Mouse (Mus musculus) liver, embryonic 16.5 days (tissue): ENCODE data around the gene Nudt4. TPM values are rescaled to one million over a fixed set of nuclear protein-coding genes. Genes with fewer than 3 reads are reported as not detected.

Source experiments
- ATAC-seq: fragments of 200-750 bp; cut with Nextera tagmentation; 2 replicates; pipeline ENCODE4 v1.8.0; 2017; ENCODE audit warnings: low read depth, mild to moderate bottlenecking, moderate number of reproducible peaks, moderate library complexity
- H3K27ac ChIP-seq: fragments of 300-500 bp; sonication (generic); 2 replicates; pipeline ENCODE4 v1.5.1; 2014; ENCODE audit warnings: mild to moderate bottlenecking, low read length
- H3K27me3 ChIP-seq: fragments of 300-500 bp; sonication (generic); 2 replicates; pipeline ENCODE4 v1.6.1; 2014; ENCODE audit warnings: low read depth, low read length, mixed read lengths; ENCODE audit not compliant: control insufficient read depth, insufficient read depth
- H3K36me3 ChIP-seq: fragments of 300-500 bp; sonication (generic); 2 replicates; pipeline ENCODE4 v1.6.1; 2014; ENCODE audit warnings: mild to moderate bottlenecking; ENCODE audit not compliant: control insufficient read depth, insufficient read depth
- H3K4me1 ChIP-seq: fragments of 300-500 bp; sonication (generic); 2 replicates; pipeline ENCODE4 v1.6.1; 2014; ENCODE audit warnings: low read depth, low read length, mixed read lengths; ENCODE audit not compliant: control insufficient read depth
- H3K4me2 ChIP-seq: fragments of 300-500 bp; sonication (generic); 2 replicates; pipeline ENCODE4 v1.6.1; 2014; ENCODE audit warnings: low read depth, low read length, mixed read lengths
- H3K4me3 ChIP-seq: fragments of 300-500 bp; sonication (generic); 2 replicates; pipeline ENCODE4 v1.5.1; 2014; ENCODE audit warnings: low read depth, mild to moderate bottlenecking, low read length
- H3K9ac ChIP-seq: fragments of 300-500 bp; sonication (generic); 2 replicates; pipeline ENCODE4 v1.6.1; 2014; ENCODE audit warnings: low read depth, low read length
- H3K9me3 ChIP-seq: fragments of 300-500 bp; sonication (generic); replicated peaks from 2 replicates; pipeline ENCODE4 v1.6.1; 2016; ENCODE audit warnings: low read length; ENCODE audit not compliant: control insufficient read depth
- WGBS: fragments of 180-500 bp; shearing (Covaris S2); extraction: QIAGEN DNeasy Blood & Tissue Kit; methylation state at CpG from one replicate; pipeline ENCODE4 v1.1.7; 2014; ENCODE audit not compliant: insufficient replicate concordance; 5-methylcytosine and 5-hydroxymethylcytosine counted together
- polyA plus RNA-seq: library from polyadenylated mRNA; unstranded; fragments of >200 nt; fragmentation: Nextera tagmentation; extraction: Ambion mirVana; gene quantifications from 2 replicates; pipeline ENCODE4 v1.2.1, GENCODE M21; 2015

Nudt4 gene
- polyA plus RNA-seq, result 76.2 and 79.2 TPM in 2 replicates

DNA sequence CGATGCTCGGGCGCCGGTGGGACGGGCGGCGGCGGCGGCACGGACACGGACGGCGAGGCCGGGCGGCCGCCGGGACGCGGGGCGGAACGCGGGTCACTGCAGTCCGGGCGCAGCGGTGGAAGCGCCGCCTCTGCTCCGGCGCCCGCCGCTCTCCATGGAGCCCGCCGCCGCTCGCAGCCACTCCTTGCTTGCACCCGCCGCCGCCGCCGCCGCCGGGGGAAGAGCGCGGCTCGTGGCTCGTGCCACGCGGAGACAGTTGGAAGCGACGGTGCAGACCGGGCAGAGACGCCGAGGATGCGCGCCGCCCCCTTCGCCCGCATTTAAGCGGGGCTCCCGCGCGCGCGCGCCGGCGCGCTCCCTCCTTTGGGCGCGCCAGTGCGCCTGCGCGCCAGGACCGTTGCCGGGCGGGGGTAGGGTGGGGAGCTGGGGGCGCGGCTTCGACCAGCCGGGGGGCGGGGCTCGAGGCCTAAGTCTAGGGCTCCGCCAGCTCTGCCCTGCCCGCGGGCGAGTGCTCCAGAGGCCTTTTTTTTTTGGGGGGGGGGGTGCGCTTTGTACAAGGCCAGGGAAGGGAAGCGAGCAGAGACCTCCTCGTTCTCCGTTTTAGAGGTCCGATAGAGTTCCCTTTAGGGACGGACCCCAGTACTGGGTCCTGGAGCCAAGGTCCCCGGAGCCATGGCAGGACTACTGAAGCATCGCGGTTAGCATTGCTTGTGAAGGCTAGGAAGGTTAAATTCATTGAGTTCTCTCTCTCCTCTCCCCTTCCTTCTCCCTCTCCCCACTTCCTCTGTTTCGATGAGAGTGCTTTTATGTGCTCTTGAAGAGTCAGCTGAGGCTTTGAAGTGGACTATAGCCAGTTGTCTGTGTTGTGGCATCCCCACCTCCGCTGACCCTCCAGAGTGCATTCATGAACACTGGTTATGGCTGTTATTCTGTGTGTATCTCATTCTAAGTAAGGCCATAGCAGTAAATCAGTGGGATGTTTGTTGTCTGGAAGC, at the start of gene Nudt4:
Gene Nudt4 (minus strand): TSS at position 296 of the 995 bp plus-strand sequence.
- H3K27ac ChIP-seq, result peak within 1 kb of the TSS; percentile 93
- peak within 1 kb of the TSS; percentile 90 for H3K4me3 ChIP-seq
- peak within 1 kb of the TSS; percentile 72 for H3K4me2 ChIP-seq
- WGBS, result 3% methylated on average over 40 of the region's 97 CpGs
- peak; percentile 92 for ATAC-seq
- no peaks in the 10 kb centered on the region for H3K27me3 ChIP-seq
- H3K9ac ChIP-seq, result peak within 1 kb of the TSS; percentile 97
- H3K36me3 ChIP-seq, result peaks cover 7% of the 10 kb centered on the region; the same call in 1 of the 2 replicates
- no peaks in the 10 kb centered on the region for H3K9me3 ChIP-seq
- H3K4me1 ChIP-seq, result peaks cover 56% of the 10 kb centered on the region

DNA sequence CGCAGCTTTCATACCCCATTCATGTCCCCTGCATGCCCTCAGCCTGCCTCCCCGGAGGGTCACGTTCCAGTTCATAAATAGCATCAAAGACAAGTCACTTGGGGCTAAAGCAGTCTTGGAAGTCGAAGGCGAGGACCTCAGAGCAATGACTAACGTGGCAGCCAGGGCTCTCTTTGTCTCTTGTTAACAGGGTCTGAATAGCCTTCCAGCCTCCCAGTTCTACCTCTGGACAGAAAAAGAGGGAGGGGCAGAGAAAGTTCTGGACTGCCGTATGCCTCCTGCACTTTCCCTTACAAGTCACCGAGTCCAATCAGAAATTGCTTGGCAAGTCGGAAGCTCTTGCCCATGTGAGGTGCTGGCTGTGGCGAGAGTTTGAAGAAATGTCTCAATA, 47.4 kb upstream of the Nudt4 start:
- 48% methylated on average over 10 of the region's 10 CpGs for WGBS

GRCm38 (mm10) chr10:95610666-95611330, 46.9 kb upstream of the Nudt4 start:
- H3K4me1 ChIP-seq, result peaks cover 2% of the 10 kb centered on the region; the same call in 1 of the 2 replicates
- no peak for ATAC-seq
- H3K9me3 ChIP-seq, result no peaks in the 10 kb centered on the region
- H3K27me3 ChIP-seq, result no peaks in the 10 kb centered on the region
- no peak overlapping the region for H3K9ac ChIP-seq
- H3K4me3 ChIP-seq, result no peak overlapping the region
- no peak overlapping the region for H3K27ac ChIP-seq
- no peak overlapping the region for H3K4me2 ChIP-seq
- 44% methylated on average over 13 of the region's 16 CpGs for WGBS
- H3K36me3 ChIP-seq, result no peaks in the 10 kb centered on the region

More for the DNA sequence above, 47.4 kb upstream of the Nudt4 start:
- H3K9ac ChIP-seq, result no peak overlapping the region
- ATAC-seq, result no peak
- H3K27ac ChIP-seq, result no peak overlapping the region
- H3K4me1 ChIP-seq, result peaks cover 2% of the 10 kb centered on the region; the same call in 1 of the 2 replicates
- H3K9me3 ChIP-seq, result no peaks in the 10 kb centered on the region
- H3K4me2 ChIP-seq, result no peak overlapping the region
- no peaks in the 10 kb centered on the region for H3K36me3 ChIP-seq
- no peak overlapping the region for H3K4me3 ChIP-seq
- no peaks in the 10 kb centered on the region for H3K27me3 ChIP-seq

- WGBS, result 36% methylated on average over 22 of the region's 22 CpGs
- no peaks in the 10 kb centered on the region for H3K9me3 ChIP-seq
- no peak for ATAC-seq
- no peak overlapping the region for H3K4me3 ChIP-seq
- peaks cover 2% of the 10 kb centered on the region; the same call in 1 of the 2 replicates for H3K4me1 ChIP-seq
- peak overlapping the region; percentile 21; the same call in 1 of the 2 replicates for H3K4me2 ChIP-seq
- H3K27ac ChIP-seq, result no peak overlapping the region
- H3K27me3 ChIP-seq, result no peaks in the 10 kb centered on the region
- H3K36me3 ChIP-seq, result no peaks in the 10 kb centered on the region
- no peak overlapping the region for H3K9ac ChIP-seq
Observed at GRCm38 (mm10) chr10:95604979-95605613, 41.1 kb upstream of the Nudt4 start.

GRCm38 (mm10) chr10:95600527-95600926, 36.6 kb upstream of the Nudt4 start:
- H3K4me1 ChIP-seq, result peaks cover 5% of the 10 kb centered on the region
- no peak overlapping the region for H3K4me2 ChIP-seq
- H3K36me3 ChIP-seq, result no peaks in the 10 kb centered on the region
- no peaks in the 10 kb centered on the region for H3K9me3 ChIP-seq
- WGBS, result 38% methylated on average over 5 of the region's 5 CpGs
- no peak overlapping the region for H3K9ac ChIP-seq
- ATAC-seq, result no peak
- no peaks in the 10 kb centered on the region for H3K27me3 ChIP-seq
- H3K27ac ChIP-seq, result no peak overlapping the region
- H3K4me3 ChIP-seq, result no peak overlapping the region

- H3K9ac ChIP-seq, result no peak overlapping the region
- H3K4me3 ChIP-seq, result no peak overlapping the region
- no peaks in the 10 kb centered on the region for H3K36me3 ChIP-seq
- H3K9me3 ChIP-seq, result no peaks in the 10 kb centered on the region
- no peak overlapping the region for H3K27ac ChIP-seq
- no peak for ATAC-seq
- peaks cover 3% of the 10 kb centered on the region for H3K4me1 ChIP-seq
- H3K4me2 ChIP-seq, result no peak overlapping the region
- H3K27me3 ChIP-seq, result no peaks in the 10 kb centered on the region; the same call in 1 of the 2 replicates
- 62% methylated on average over 7 of the region's 7 CpGs for WGBS
Observed at GRCm38 (mm10) chr10:95599740-95600139, 35.8 kb upstream of the Nudt4 start.

- Histone ChIP-seq H3K27ac (no peak overlapping the region), H3K36me3 (no peaks in the 10 kb centered on the region), H3K4me3 (no peak overlapping the region), H3K9ac (no peak overlapping the region), H3K27me3 (no peaks in the 10 kb centered on the region; the same call in 1 of the 2 replicates), H3K4me1 (peaks cover 3% of the 10 kb centered on the region), H3K9me3 (no peaks in the 10 kb centered on the region), H3K4me2 (no peak overlapping the region)
- WGBS, result 74% methylated on average over 15 of the region's 15 CpGs
- no peak for ATAC-seq
Observed at GRCm38 (mm10) chr10:95598056-95598587, 34.2 kb upstream of the Nudt4 start.

GRCm38 (mm10) chr10:95595852-95596639, 32.1 kb upstream of the Nudt4 start:
- no peaks in the 10 kb centered on the region for H3K9me3 ChIP-seq
- H3K27me3 ChIP-seq, result no peaks in the 10 kb centered on the region; the same call in 1 of the 2 replicates
- H3K27ac ChIP-seq, result no peak overlapping the region
- 49% methylated on average over 8 of the region's 8 CpGs for WGBS
- no peak overlapping the region for H3K4me2 ChIP-seq
- H3K4me1 ChIP-seq, result peaks cover 3% of the 10 kb centered on the region
- no peak overlapping the region for H3K4me3 ChIP-seq
- no peaks in the 10 kb centered on the region for H3K36me3 ChIP-seq
- peak; percentile 23; the same call in 1 of the 2 replicates for ATAC-seq
- no peak overlapping the region for H3K9ac ChIP-seq
